Mouse (Mus musculus) CH12.LX (cell line): ENCODE results near the gene Lef1.
A peak's percentile ranks its signal among the peaks of the same experiment; 100 is the strongest.

Experiments used
- CHD1 ChIP-seq: IDR thresholded peaks from 2 replicates; pipeline ENCODE4 v1.6.1; 2012; ENCODE audit warnings: low read depth, low read length, improper control_type of control experiment, inconsistent platforms
- CTCF ChIP-seq, 2 experiments: IDR thresholded peaks in 1 of 2; conservative IDR thresholded peaks in 1 of 2; 2 replicates each; pipeline ENCODE4 v1.5.1; 2011 to 2012; ENCODE audit warnings: low read depth in 2 of 2, low read length in 2 of 2, improper control_type of control experiment in 1 of 2, inconsistent platforms in 1 of 2, mild to moderate bottlenecking in 1 of 2, moderate library complexity in 1 of 2
- E2F4 ChIP-seq: IDR thresholded peaks from 2 replicates; pipeline ENCODE4 v1.6.1; 2011; ENCODE audit warnings: low read depth, low read length, improper control_type of control experiment; ENCODE audit not compliant: insufficient replicate concordance
- EP300 ChIP-seq: IDR thresholded peaks from 2 replicates; pipeline ENCODE4 v1.6.1; 2011; ENCODE audit warnings: low read length, improper control_type of control experiment
- HCFC1 ChIP-seq: IDR thresholded peaks from 2 replicates; pipeline ENCODE4 v1.6.1; 2012; ENCODE audit warnings: low read depth, mild to moderate bottlenecking, inconsistent platforms, low read length, improper control_type of control experiment
- JUN ChIP-seq: IDR thresholded peaks from 2 replicates; pipeline ENCODE4 v1.6.1; 2011; ENCODE audit warnings: low read depth, mild to moderate bottlenecking, low read length, improper control_type of control experiment, moderate library complexity; ENCODE audit not compliant: insufficient read depth
- MAFK ChIP-seq: IDR thresholded peaks from 2 replicates; pipeline ENCODE4 v1.6.1; 2011; ENCODE audit warnings: low read length, improper control_type of control experiment; ENCODE audit not compliant: insufficient replicate concordance
- POLR2A ChIP-seq: IDR thresholded peaks from 2 replicates; pipeline ENCODE4 v1.6.1; 2011; ENCODE audit warnings: low read depth, mild to moderate bottlenecking, improper control_type of control experiment, low read length
- POLR2AphosphoS2 ChIP-seq: IDR thresholded peaks from 2 replicates; pipeline ENCODE4 v1.6.1; 2011; ENCODE audit warnings: low read depth, low read length, improper control_type of control experiment
- USF1 ChIP-seq: IDR thresholded peaks from 2 replicates; pipeline ENCODE4 v1.6.1; 2014; ENCODE audit warnings: low read depth, mild to moderate bottlenecking, inconsistent platforms, low read length, improper control_type of control experiment
- ZC3H11A ChIP-seq: IDR thresholded peaks from 2 replicates; pipeline ENCODE4 v1.6.1; 2012; ENCODE audit warnings: low read depth, mild to moderate bottlenecking, inconsistent platforms, low read length, improper control_type of control experiment

- TF ChIP-seq POLR2A (peak; percentile 62), POLR2AphosphoS2 (no peak), JUN (no peak), CTCF (conservative IDR thresholded peaks at IDR 0.05 in 1 of 2, IDR thresholded peaks at IDR 0.05 in 1 of 2; ENCODE audit: low read depth in 2 of 2, low read length in 2 of 2) (no peak), EP300 (no peak), ZC3H11A (no peak), MAFK (no peak), CHD1 (no peak), E2F4 (no peak), USF1 (no peak), HCFC1 (no peak)
Measured at GRCm38 (mm10) chr3:131112573-131112955, 2.3 kb downstream of the Lef1 start.
